Mouse (Mus musculus): Measurements from ENCODE around the gene Gm20388. TPM values are rescaled to one million over a fixed set of nuclear protein-coding genes. Genes with fewer than 3 reads are reported as not detected.

The Gm20388 gene
- total RNA-seq, 2 experiments from 2014 or later, result not detected

DNA sequence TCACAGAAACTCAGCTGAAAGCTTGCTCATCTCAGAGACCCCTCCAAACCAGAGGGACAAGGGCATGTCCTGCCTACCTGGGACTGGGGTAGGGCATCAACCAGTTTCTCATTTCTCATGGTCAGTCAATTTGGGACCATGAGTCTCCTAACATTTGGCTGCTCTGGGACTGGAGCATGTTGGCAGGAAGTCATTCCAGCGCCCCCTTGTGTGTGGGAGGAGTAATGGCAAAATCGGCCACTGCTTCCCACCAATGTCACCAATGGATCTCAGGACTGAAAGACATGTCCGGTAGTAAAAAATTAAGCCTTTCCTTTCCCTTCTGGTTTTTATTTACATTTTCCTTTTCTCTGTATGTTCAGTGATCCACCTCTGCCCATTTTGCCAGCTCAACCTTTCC is 1318.3 kb downstream of the Gm20388 start:
- DNase-seq (ENCODE audit: low spot score in 2 of 2), result no peak

DNA sequence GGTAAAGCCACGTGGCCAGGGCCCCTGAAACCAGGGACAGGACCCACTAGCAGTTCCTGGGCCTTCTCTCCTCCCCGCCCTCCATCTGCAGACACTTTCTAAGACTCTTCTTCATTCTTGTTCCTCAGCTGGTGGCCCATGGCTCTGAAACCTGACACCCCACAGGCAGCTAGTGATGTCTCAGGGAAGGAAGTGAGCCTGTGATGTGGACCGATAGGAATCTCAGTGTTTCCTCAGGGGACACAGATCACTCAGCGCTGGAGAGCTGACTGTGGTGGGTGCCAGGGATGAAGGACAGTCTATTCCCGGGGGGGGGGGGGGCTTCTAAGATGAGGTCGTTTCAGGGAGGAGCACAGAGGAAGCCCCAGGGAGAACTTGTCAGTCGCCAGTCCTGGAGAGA is 1318.9 kb downstream of the Gm20388 start:
- no peak for DNase-seq (ENCODE audit: low spot score in 2 of 2)

DNA sequence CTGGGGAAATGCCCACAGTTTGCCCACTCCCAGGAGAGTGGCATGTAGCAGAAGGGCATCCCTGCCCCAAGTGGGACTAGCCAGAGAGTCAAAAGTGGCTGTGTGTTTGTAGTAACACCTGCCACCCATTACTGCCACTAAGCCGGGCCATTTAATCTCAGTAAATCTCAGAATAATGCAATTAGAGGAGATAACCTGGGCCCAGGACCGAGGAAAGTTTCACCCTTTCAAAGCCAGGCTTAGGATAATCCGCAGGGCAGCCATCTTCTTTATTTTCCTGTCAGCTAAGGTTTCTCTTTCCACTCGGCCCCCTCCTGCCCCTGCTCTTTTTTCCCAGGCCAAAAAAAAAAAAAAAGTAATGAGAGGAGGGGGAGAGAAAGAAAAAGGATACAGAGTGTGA is 1322.6 kb downstream of the Gm20388 start:
- DNase-seq (ENCODE audit: low spot score in 2 of 2), result no peak

DNA sequence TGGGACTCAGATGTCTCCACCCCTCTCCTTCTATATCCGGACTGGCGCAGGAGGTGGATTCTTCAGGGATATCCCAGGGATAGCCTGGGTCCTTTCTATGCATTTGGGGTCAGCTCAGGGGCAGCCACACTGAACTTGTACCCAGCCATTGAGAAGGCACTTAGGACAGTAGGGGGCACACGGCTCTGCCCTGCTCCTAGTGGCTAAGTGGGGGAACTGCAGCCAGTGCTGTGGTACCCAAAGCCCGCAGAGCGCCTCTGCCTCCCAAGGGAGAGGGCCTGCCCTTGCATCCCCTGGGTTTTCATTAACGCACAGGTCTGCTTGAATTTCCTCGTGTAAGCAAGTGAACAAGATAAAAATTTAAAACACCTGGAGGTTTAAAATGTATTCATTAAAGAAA is 1324.3 kb downstream of the Gm20388 start:
- no peak for DNase-seq (ENCODE audit: low spot score in 2 of 2)

DNA sequence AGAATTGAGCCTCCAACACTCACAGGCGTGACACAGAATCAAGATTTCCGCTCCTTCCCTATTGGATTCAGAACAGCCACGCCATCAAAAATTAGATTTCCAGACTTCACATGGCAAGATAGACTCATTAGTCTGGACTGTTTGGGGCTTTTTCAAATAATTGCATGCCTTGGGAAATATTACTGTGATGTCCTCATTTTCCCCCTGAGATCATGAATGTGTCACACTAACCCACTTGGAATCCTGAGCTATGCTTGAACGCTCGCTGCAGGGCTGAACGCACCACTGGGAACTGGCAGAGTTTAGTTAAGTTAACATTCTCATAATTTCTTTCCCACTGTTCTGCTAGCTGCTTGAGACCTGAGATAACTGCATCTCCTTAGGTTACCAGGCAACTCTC is 1329.0 kb downstream of the Gm20388 start:
- DNase-seq (ENCODE audit: low spot score in 2 of 2), result no peak

DNA sequence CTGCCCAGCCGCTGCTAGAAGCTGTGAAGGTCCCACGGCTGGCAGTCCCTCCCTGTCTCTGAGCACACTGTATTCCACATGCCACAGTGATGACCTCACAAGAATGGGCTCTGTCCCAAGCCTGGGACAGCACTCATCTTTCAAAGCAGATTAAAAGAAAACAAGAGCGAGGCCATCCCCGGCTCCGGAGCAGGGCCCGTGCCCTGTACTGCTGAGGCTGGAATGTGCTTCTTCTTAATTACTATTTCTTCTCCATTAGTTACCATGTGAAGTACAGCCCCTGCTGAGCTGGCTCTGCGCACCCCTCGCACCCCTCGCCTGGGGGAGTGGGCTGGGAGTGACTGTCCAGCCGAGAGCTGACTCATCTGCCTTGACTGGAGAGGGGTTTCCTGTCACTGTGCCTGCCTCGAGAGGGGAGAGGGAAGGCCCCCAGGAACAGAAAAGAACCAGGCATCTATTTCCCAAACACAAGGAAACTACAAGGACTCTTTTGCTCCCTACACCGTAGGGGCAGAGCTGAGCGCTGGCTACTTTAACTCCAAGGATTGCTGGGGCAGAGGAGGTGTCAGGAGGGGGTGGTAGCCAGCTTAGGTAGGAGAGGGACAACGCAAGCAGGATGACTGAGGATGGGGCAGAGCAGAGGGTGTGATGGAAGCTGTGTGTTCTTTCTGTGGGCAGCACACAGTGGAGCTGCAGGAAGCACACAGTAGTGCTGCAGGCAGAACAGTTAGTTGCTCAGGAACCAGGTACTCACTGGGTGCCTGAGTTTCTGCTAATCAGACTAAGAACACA is 1331.3 kb downstream of the Gm20388 start:
- peak in 1 of 2 experiments; percentile 15 for DNase-seq (ENCODE audit: low spot score in 2 of 2)

DNA sequence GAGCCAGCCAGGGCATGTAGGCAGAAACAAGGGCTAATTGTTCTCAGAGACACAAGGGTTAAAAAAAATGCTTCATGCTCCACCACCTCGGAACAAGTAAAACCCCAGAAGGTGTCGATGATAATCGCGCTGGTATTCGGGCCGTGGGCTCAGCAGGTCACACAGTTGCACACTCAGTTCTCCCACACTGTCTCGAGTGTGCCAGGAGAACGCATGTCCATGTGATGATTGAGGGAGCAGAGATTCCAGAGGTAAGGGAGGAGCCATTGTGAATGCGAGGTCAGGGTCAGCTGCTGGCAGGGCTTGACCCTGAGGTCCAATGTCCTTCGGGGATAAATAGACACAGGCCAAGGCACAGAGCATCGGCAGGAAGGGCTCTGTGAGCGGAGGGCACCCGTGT is 1332.0 kb downstream of the Gm20388 start:
- no peak for DNase-seq (ENCODE audit: low spot score in 2 of 2)

DNA sequence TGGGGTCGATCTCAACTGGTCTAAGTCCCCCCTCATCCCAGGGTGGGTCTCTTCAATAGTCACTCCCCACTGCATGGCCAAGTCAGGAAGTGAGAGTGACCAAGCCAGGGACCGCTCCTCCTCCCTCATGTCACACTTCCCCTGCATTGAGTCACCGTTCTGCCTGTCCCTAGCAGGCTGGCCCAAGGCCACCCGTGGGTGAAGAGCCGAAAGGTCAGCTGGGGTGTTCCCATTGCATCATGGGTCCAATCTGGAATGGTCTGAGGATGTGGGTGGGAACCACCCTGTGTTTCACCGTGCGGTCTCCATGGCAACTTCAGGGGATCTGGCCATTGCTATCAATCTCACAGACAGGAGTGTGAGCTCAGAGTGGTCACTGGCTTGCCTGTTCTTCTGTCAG is 1338.2 kb downstream of the Gm20388 start:
- DNase-seq (ENCODE audit: low spot score in 2 of 2), result no peak

DNA sequence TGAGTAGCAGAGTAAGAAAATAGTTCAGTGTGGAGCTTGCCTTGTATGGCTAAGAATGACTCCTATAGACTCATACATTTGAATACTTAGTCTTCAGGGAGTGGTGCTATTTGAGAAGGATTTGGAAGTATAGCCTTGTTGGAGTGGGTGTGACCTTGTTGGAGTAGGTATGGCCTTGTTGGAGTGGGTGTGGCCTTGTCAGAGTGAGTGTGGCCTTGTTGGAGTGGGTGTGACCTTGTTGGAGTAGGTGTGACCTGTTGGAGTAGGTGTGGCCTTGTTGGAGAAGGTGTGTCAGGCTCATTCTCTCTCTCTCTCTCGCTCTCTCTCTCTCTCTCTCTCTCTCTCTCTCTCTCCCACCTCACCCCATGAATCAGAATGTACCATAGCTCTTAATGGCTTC is 1338.8 kb downstream of the Gm20388 start:
- DNase-seq (ENCODE audit: low spot score in 2 of 2), result no peak

DNA sequence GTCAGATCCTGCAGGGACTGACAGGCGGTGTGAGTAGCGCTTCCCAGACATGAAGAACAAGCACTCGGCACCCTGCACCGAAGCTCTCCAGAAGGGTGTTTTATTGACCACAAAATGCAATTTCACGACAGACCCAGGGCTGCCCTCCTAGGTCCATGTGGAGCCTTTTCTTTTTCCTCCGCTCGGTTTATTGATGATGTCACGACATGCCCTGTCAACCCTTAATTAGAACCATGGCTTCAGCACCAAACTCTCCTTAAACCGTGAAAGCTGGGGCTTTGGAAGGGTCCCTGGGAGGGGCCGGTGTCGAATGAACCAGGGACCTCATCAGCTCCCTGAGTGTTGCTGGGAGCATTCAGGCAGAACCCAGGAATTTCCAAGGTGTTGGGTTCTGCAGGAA is 1340.4 kb downstream of the Gm20388 start:
- DNase-seq (ENCODE audit: low spot score in 2 of 2), result no peak

DNA sequence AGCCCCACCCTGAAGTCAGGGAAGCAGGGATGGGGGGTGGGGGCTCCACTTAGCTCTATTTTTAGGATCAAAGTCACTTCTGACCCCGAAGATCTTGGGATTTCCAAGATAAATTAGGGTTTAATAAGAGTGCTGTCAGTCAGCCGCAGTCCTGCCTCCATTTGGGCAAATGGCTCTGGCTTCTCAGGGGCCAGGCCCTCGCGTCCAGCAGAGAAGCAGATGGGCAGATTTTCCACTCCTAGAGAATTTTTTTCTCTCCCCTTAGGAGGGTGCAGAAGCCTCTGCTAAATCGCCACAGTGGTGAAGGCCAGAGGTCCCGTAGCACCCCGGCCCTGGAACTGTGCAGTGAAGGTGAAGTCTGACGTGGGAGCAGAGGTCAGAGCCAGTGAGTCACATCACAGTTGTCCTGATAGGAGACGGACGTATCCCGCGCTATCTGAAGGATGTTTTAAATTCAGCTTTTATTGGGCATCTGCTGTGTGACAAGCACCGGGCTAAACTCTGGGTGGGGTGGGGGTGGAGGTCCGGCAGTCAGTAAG is 1345.2 kb downstream of the Gm20388 start:
- no peak for DNase-seq (ENCODE audit: low spot score in 2 of 2)

DNA sequence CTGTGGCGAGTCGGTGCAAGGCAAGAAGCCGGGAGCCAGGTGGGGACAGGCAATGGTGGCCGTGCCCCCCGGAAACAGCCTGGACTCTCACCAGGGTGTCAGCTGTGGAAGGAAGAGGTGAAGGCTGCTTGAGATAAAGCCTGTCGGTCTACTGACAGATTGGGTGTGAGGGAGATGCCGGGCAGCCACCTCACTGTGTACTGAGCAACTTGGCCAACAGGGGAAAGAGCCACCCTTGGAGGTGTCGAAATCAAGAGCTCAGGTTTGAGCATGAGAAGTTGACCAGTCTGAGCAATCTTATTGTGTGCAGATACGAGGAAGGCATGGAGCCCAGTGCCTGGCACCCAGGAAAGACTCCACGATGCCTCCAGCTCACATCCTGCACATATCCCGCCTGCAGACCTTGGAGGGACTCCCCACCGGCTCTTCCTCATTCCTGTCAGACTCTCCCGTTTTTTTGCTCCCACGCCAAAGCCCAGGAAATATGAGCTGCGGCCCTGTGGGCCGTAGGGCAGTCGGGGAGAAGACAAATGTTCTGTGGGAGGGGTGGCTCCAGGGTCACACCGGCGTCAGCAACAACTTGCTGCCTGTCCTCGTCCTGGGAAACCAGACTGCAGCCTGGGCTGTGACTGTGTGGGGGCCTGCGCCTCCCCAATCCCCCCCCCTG is 1347.6 kb downstream of the Gm20388 start:
- no peak for DNase-seq (ENCODE audit: low spot score in 2 of 2)

DNA sequence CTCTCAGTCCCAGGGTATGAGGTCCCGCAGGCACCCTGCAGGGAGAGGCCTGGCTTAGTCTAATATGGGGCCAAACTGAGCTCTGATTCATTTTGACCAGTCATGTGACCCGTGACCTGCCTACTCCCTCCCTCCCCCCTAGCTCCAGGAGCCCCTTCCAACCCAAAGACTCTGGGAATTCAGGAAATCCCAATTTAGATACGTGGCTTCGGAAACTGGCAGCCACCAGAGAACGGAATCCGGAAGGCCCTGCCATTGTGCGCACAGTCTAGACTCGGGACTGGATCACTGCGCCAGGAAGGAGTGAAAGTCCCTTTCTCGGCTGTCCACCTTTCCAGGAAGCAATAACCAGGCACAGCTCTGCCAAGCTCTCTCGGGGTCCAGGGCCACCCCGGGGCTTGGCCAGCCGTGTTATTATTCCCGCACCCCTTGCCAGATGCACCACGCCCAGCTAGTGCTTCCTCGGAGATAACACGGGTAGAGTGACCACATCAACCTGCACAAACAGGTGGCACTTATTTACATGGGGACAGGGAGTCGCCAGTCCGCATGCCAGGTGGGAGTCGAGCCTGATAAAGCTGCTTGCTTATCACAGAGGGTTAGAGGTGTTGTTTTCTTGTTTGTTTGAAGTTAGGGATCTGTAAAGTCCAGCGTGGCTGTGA is 1352.2 kb downstream of the Gm20388 start:
- no peak for DNase-seq (ENCODE audit: low spot score in 2 of 2)

DNA sequence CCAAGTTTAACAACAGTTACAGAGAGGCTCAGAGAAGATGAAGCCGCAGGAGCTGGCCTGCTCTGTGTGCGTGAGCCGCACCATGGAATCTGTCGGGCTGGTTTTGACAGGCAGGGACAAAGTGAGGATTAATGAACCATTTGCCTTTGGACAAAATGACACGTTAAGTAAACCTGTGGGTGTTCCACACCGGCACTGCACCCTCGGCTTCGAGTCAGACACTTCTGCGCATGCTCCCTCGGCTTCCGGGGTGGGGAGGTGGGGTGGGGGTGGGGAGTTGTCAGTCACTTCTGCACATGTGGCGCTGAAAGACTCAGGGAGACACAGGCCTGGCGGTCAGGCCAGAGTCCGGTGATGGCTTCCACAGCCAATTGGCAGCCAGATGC is 1352.7 kb downstream of the Gm20388 start:
- DNase-seq (ENCODE audit: low spot score in 2 of 2), result no peak

DNA sequence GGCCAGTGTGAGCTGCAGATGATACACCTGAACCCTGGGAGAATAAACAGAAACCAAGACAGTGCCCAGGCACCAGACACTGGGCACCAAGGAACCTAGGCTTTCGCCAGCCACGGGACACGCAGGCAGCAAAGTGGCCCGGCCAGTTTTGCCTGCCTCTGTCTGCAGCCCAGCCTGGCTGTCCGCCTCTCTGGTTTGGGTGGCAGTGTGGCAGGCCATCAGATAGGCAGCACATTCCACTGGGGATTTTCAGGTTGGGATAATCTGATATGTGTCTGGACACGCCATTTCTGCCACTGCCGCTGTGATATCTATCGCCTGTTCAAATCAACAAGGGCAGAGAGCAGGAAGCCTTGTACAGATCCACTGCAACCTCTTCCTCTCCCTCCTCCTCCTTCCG is 1353.6 kb downstream of the Gm20388 start:
- no peak for DNase-seq (ENCODE audit: low spot score in 2 of 2)

DNA sequence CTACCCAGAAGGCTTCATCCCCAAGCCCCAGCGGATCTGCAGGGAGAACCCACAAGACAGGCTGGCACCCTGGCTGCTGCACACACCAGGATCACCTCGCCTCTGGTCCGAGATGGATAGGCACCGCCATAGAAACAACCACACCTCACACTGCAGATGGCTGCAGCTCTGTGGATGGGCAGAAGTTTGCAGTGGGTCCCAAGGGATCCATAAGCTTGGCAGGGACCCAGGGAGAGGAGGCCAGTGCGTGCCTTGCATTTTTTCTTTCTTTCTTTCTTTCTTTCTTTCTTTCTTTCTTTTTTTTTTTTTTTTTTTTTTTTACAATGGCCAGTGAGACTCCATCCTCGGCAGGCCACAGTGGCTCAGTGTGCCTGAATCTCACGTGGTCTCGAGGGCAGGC is 1360.9 kb downstream of the Gm20388 start:
- DNase-seq (ENCODE audit: low spot score in 2 of 2), result no peak

DNA sequence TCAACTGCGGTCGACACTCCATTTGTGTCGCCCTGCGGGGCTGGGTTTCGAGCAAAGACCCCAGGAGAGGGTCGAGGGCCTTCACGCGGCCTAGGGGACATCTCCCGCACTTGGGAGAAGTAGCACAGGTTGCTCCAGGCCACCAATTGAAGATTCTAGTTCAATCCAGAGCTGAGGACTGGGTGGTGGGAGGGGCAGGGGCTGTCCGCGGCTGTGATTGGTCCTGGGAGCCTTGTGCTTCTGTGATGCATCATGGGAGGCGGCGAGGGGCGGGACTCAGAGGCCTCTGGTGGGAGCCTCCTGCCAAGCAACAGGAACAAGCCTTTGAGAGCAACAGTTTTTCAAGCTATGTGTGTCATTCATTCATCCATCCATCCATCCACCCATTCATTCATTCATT is 1362.6 kb downstream of the Gm20388 start:
- peak; percentile 21 to 49 for DNase-seq (ENCODE audit: low spot score in 2 of 2)

DNA sequence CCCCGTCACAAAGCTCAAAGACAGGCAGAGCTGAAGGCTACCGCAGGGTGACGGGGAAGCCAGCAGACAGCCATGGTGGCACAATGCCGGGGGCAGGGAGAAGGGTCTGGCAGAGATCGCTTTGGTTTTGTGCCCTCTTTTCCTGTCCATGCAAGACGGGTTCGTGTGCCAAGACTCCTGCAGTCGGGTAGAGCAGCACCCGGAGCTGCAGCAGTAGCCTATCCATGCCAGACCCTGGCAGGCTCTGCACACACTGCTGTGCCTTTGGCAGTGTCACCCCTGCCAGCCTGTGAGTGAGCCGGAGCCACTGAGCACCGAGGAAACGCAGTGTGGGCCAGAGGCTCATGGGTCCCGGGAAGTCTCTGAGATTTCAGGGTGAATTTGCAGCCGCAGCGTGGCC is 1363.0 kb downstream of the Gm20388 start:
- DNase-seq (ENCODE audit: low spot score in 2 of 2), result peak; percentile 56 to 78

DNA sequence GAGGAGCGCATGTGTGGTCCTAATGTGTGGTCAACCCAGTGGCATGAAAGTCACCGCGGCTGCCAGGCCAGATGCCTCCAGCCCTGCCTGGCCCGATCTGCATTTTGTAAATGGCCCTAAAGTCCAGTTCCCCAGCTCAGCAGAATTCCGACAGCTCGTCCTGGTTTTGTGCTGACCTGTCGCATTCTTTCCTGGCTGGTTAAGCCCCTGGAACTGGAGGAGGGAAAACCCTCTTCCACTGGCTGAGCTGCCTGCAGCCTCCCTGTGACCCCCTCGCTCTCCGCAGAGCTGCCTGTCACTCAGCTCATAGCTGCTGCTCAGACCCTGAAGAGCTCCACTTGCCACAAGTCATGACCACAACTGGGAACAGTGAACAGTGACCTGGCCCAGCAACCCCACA is 1369.8 kb downstream of the Gm20388 start:
- no peak for DNase-seq (ENCODE audit: low spot score in 2 of 2)

DNA sequence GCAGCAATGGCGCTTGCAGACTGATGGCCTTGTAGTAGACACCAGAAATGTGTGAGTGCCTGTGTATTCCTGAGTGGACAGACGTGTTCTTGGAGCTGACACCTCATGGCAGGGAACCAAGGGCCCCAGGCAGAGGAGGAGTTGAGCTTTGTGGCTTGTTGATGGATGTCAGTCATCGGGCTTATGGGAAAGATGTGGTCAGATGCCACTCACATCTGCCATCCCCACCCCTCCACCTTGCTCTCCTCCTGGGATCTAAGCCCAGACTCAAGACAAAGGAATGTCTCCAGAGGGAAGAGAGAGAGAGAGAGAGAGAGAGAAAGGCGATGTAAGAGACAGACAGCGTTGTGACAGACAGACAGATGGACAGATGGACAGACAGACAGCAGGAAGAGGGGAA is 1378.7 kb downstream of the Gm20388 start:
- DNase-seq (ENCODE audit: low spot score in 2 of 2), result no peak

DNA sequence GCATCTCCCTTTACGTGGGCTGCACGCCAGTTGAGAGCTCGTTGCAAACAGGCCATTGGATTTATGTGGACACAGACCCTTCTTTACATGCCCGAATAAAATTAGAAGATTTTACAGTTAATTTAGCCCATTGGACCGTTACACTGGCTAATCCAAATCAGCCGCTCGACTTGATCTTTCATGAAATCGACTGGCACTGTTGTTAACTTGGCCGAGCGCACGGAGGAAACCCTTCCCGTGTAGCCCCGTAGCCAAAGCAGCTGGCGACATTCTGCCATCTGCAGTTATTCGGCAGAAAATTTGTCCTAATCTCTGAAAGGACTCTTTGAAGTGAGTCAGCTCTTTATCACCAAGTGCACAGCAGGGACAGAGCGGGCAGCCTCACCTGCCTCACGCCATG is 1379.9 kb downstream of the Gm20388 start:
- no peak for DNase-seq (ENCODE audit: low spot score in 2 of 2)

DNA sequence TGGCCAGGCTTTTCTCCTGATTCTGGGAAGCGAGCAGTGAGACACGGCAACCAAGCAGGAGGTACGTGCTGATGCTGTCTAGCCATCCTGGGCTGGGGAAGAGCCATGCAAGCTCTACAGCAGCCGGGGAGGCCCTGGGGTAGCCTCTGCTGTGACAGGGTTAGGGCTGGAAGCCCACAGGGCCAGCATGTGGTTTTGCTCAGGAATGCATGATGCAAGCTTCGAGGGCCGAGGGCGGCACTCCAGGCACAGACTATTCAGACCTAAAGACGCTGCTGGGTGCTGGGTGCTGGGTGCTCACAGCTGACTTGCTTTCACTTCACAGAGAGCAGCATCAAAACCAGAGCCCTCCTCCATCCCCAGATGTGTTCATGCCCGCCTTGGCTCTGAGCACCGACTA is 1382.8 kb downstream of the Gm20388 start:
- no peak for DNase-seq (ENCODE audit: low spot score in 2 of 2)
